ENCODE assay signal across 8 mouse cellular contexts in genomic region chr16:32098897-32099637, GRCm38 (mm10). TPM values are rescaled to one million over a fixed set of nuclear protein-coding genes. Genes with fewer than 3 reads are reported as not detected.
A peak's percentile ranks its signal among the peaks of the same experiment; 100 is the strongest.
DNase-seq lines count a peak whose midpoint lies in the region; ATAC-seq lines count a peak whose summit lies in the region.

No protein-coding gene starts in this region.

- H3K4me1 ChIP-seq in neural tube, embryonic 11.5 days (ENCODE audit: control insufficient read depth, insufficient read depth, low read length): peaks cover 8% of the 10 kb centered on the region; the same call in 1 of the 2 replicates
- H3K4me1 ChIP-seq in limb, embryonic 12.5 days (replicated peaks): peaks cover 10% of the 10 kb centered on the region
- H3K4me1 ChIP-seq in neural tube, embryonic 15.5 days: peaks cover 22% of the 10 kb centered on the region

- no peaks in the 10 kb centered on the region for H3K27me3 ChIP-seq in neural tube, embryonic 11.5 days (ENCODE audit: control insufficient read depth, insufficient read depth, low read length)
- H3K27me3 ChIP-seq in limb, embryonic 12.5 days: no peaks in the 10 kb centered on the region
- H3K27me3 ChIP-seq in neural tube, embryonic 15.5 days (replicated peaks): no peaks in the 10 kb centered on the region

- H3K27ac ChIP-seq in neural tube, embryonic 11.5 days (ENCODE audit: low read depth, low read length): 0 out of 2 replicates have a peak overlapping the region, but pooled peaks have one; percentile 15
- H3K27ac ChIP-seq in limb, embryonic 12.5 days: peak overlapping the region; percentile 93
- H3K27ac ChIP-seq in neural tube, embryonic 15.5 days (replicated peaks): peak overlapping the region; percentile 81

- peak overlapping the region; percentile 69 for H3K4me2 ChIP-seq in neural tube, embryonic 11.5 days (ENCODE audit: low read depth)
- peak overlapping the region; percentile 80 for H3K4me2 ChIP-seq in limb, embryonic 12.5 days
- H3K4me2 ChIP-seq in neural tube, embryonic 15.5 days: peak overlapping the region; percentile 68

- H3K4me3 ChIP-seq in neural tube, embryonic 11.5 days (ENCODE audit: low read depth, low read length): peak overlapping the region; percentile 76
- H3K4me3 ChIP-seq in limb, embryonic 12.5 days (replicated peaks): peak overlapping the region; percentile 83
- H3K4me3 ChIP-seq in neural tube, embryonic 15.5 days (replicated peaks): peak overlapping the region; percentile 75

- no peaks in the 10 kb centered on the region for H3K9me3 ChIP-seq in neural tube, embryonic 11.5 days (ENCODE audit: control insufficient read depth, low read length)
- no peaks in the 10 kb centered on the region for H3K9me3 ChIP-seq in limb, embryonic 12.5 days
- no peaks in the 10 kb centered on the region for H3K9me3 ChIP-seq in neural tube, embryonic 15.5 days (replicated peaks)

- no peak for DNase-seq in neural tube, embryonic 11.5 days (ENCODE audit: low spot score)
- DNase-seq in neural tube, embryonic 10.5 days (ENCODE audit: extremely low spot score, low spot score): no peak
- DNase-seq in layer of hippocampus, adult 9-10 months (ENCODE audit: low spot score): no peak
- no peak for DNase-seq in yolk sac, embryonic 10.5 days (ENCODE audit: low spot score)
- no peak for DNase-seq in kidney, postnatal 36 days

- peak; percentile 82 for ATAC-seq in neural tube, embryonic 11.5 days (ENCODE audit: insufficient read depth, low FRiP score, low TSS enrichment)
- peak; percentile 53; the same call in 1 of the 2 replicates for ATAC-seq in erythroblast, adult 5-6 weeks (replicated peaks; ENCODE audit: low FRiP score, poor library complexity, severe bottlenecking)
- ATAC-seq in limb, embryonic 12.5 days (ENCODE audit: insufficient number of reproducible peaks, insufficient read depth, low FRiP score, low TSS enrichment, low read depth): peak; percentile 58; the same call in 1 of the 2 replicates
- ATAC-seq in neural tube, embryonic 15.5 days (ENCODE audit: low FRiP score): peak; percentile 78

- peaks cover 4% of the 10 kb centered on the region for H3K36me3 ChIP-seq in neural tube, embryonic 11.5 days (ENCODE audit: control insufficient read depth, insufficient read depth, low read length)
- H3K36me3 ChIP-seq in limb, embryonic 12.5 days: peaks cover 36% of the 10 kb centered on the region
- H3K36me3 ChIP-seq in neural tube, embryonic 15.5 days: peaks cover 21% of the 10 kb centered on the region

- H3K9ac ChIP-seq in neural tube, embryonic 11.5 days (ENCODE audit: low read length): peak overlapping the region; percentile 70
- peak overlapping the region; percentile 83 for H3K9ac ChIP-seq in limb, embryonic 12.5 days (replicated peaks)
- peak overlapping the region; percentile 78 for H3K9ac ChIP-seq in neural tube, embryonic 15.5 days (replicated peaks)

- WGBS in neural tube, embryonic 11.5 days: under 1% methylated on average over 33 of the region's 39 CpGs
- WGBS in limb, embryonic 12.5 days: under 1% methylated on average over 39 of the region's 39 CpGs
- WGBS in neural tube, embryonic 15.5 days: under 1% methylated on average over 39 of the region's 39 CpGs

RNA-seq across cellular contexts. Expression of gene Pigx, which starts 0.5 kb away (rescaled TPM):
- polyA plus RNA-seq in neural tube, embryonic 11.5 days (2014; fragmentation: Nextera tagmentation; extraction: Ambion mirVana): 128 and 138 TPM in 2 replicates
- 16.9 and 30.4 TPM in 2 replicates for total RNA-seq in erythroblast, adult 5-6 weeks (2015; ENCODE audit: low replicate concordance)
- total RNA-seq in erythroblast, adult 5-6 weeks (2017; ENCODE audit: low replicate concordance): 5.9 and 18.3 TPM in 2 replicates
- polyA plus RNA-seq in limb, embryonic 12.5 days (2016; fragmentation: Nextera tagmentation; extraction: Ambion mirVana): 120 and 124 TPM in 2 replicates
- 93.0 and 95.2 TPM in 2 replicates for polyA plus RNA-seq in neural tube, embryonic 15.5 days (2015; fragmentation: Nextera tagmentation; extraction: Ambion mirVana)

RNA-seq across cellular contexts. Expression of gene Cep19, which starts 0.5 kb away (rescaled TPM):
- polyA plus RNA-seq in neural tube, embryonic 11.5 days (2014; fragmentation: Nextera tagmentation; extraction: Ambion mirVana): 41.5 and 47.2 TPM in 2 replicates
- total RNA-seq in erythroblast, adult 5-6 weeks (2015; ENCODE audit: low replicate concordance): 13.4 and 15.4 TPM in 2 replicates
- total RNA-seq in erythroblast, adult 5-6 weeks (2017; ENCODE audit: low replicate concordance): 9.1 and 15.0 TPM in 2 replicates
- 34.1 and 35.9 TPM in 2 replicates for polyA plus RNA-seq in limb, embryonic 12.5 days (2016; fragmentation: Nextera tagmentation; extraction: Ambion mirVana)
- polyA plus RNA-seq in neural tube, embryonic 15.5 days (2015; fragmentation: Nextera tagmentation; extraction: Ambion mirVana): 48.0 and 50.4 TPM in 2 replicates

RNA-seq across cellular contexts. Expression of gene Pak2, which starts 19.9 kb away (rescaled TPM):
- 48.4 and 50.7 TPM in 2 replicates for polyA plus RNA-seq in neural tube, embryonic 11.5 days (2014; fragmentation: Nextera tagmentation; extraction: Ambion mirVana)
- total RNA-seq in erythroblast, adult 5-6 weeks (2015; ENCODE audit: low replicate concordance): 10.2 and 21.7 TPM in 2 replicates
- 18.1 and 20.1 TPM in 2 replicates for total RNA-seq in erythroblast, adult 5-6 weeks (2017; ENCODE audit: low replicate concordance)
- 37.9 and 38.0 TPM in 2 replicates for polyA plus RNA-seq in limb, embryonic 12.5 days (2016; fragmentation: Nextera tagmentation; extraction: Ambion mirVana)
- polyA plus RNA-seq in neural tube, embryonic 15.5 days (2015; fragmentation: Nextera tagmentation; extraction: Ambion mirVana): 23.1 and 26.7 TPM in 2 replicates

Comparison
In these comparisons a context has a peak if more than half of its experiments do, and no peak if none do; other contexts are left out.
1. H3K27ac ChIP-seq: peak in every context shown above with its lines; median percentile 93 in limb, embryonic 12.5 days; 81 in neural tube, embryonic 15.5 days; 15 in neural tube, embryonic 11.5 days.